17 mouse cellular contexts compared by ENCODE assay signal in the genomic region with DNA sequence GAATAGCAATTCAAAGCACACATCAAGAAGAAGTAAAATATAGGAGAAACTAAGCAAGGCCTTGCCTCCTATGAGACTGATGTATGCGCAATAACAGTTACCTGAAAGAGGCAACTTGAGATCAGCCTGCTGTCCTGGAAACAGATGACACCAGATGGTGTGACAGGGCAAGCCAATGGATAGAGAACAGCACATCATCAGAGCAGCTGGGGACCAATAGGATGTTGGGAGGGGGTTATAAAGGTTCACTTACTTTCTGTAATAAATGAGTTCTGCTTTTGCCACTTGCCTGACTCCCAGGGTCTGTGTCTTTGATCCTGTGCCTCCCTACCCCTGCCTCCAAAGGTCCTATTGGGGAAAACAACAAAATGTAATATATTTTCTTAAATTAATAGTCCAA.
A peak's percentile ranks its signal among the peaks of the same experiment; 100 is the strongest.
DNase-seq lines count a peak whose midpoint lies in the region; ATAC-seq and TF ChIP-seq lines count a peak whose summit lies in the region.
"Had no signal": no experiment of that assay in that cellular context is flagged by ENCODE, and none has a peak within 500 bp of the region (broad histone marks: within the 10 kb centered on the region; RNA-seq: fewer than 3 reads in every experiment).

No protein-coding gene starts in this region.

- no peak overlapping the region for H3K4me2 ChIP-seq in forebrain, embryonic 15.5 days (replicated peaks)
- H3K4me2 ChIP-seq: heart, embryonic 12.5 days; liver, embryonic 11.5 days; lung, embryonic 14.5 days had no signal

- H3K4me3 ChIP-seq in spleen, adult 2 months (ENCODE audit: extremely low read depth, insufficient read depth, insufficient read length), result no peak overlapping the region
- H3K4me3 ChIP-seq in ES-E14 (ENCODE audit: insufficient read depth in 1 of 2, low read depth in 1 of 2, low read length in 2 of 2, poor library complexity in 1 of 2, severe bottlenecking in 1 of 2), result no peak overlapping the region
- H3K4me3 ChIP-seq in gastrocnemius, adult 2 months, result no peak overlapping the region
- no peak overlapping the region for H3K4me3 ChIP-seq in forebrain, embryonic 15.5 days
- H3K4me3 ChIP-seq: heart, embryonic 12.5 days; hindbrain, embryonic 10.5 days had no signal

- H3K36me3 ChIP-seq in spleen, adult 2 months (ENCODE audit: control insufficient read depth, insufficient read depth, low read length), result no peaks in the 10 kb centered on the region
- H3K36me3 ChIP-seq in ES-E14 (ENCODE audit: control insufficient read depth, insufficient read depth, low read length, poor library complexity, severe bottlenecking), result no peaks in the 10 kb centered on the region
- H3K36me3 ChIP-seq in forebrain, embryonic 15.5 days, result no peaks in the 10 kb centered on the region
- H3K36me3 ChIP-seq: heart, embryonic 12.5 days; hindbrain, embryonic 10.5 days had no signal

- no peak for TF ChIP-seq CTCF in spleen, adult 2 months (IDR thresholded peaks at IDR 0.05; ENCODE audit: extremely low read depth, insufficient read depth, insufficient read length, insufficient replicate concordance)
- TF ChIP-seq CTCF in gastrocnemius, adult 2 months (IDR thresholded peaks at IDR 0.05), result no peak

- no peaks in the 10 kb centered on the region for H3K27me3 ChIP-seq in spleen, adult 2 months (ENCODE audit: control insufficient read depth, insufficient read depth, low read length)
- no peaks in the 10 kb centered on the region for H3K27me3 ChIP-seq in forebrain, embryonic 15.5 days
- H3K27me3 ChIP-seq: heart, embryonic 12.5 days had no signal

- TF ChIP-seq POLR2A in spleen, adult 2 months (IDR thresholded peaks at IDR 0.05; ENCODE audit: low read depth, low read length), result no peak

- intact Hi-C loops in gastrocnemius, adult 2 months (cut with DNase I), result no loop called here

- peak; percentile 60 for ATAC-seq in megakaryocyte, adult 5-6 weeks (ENCODE audit: poor library complexity, severe bottlenecking)
- ATAC-seq in forebrain, embryonic 15.5 days (replicated peaks), result no peak
- ATAC-seq: intestine, postnatal 0 days had no signal

- no peaks in the 10 kb centered on the region for H3K4me1 ChIP-seq in spleen, adult 2 months (ENCODE audit: control insufficient read depth, insufficient read depth, insufficient read length)
- H3K4me1 ChIP-seq in ES-E14 (ENCODE audit: control insufficient read depth in 2 of 2, insufficient read depth in 2 of 2, low read length in 2 of 2, poor library complexity in 1 of 2), result peaks cover 0 to 8% of the 10 kb centered on the region in 2 experiments; a peak in 2 of 4 replicates
- no peaks in the 10 kb centered on the region for H3K4me1 ChIP-seq in forebrain, embryonic 15.5 days
- H3K4me1 ChIP-seq: heart, embryonic 12.5 days; hindbrain, embryonic 10.5 days had no signal

- 88% methylated on average over 1 of the region's 1 CpGs for WGBS in spleen, adult 2 months
- 95% methylated on average over 1 of the region's 1 CpGs for WGBS in forebrain, embryonic 15.5 days

- no peaks in the 10 kb centered on the region for H3K9me3 ChIP-seq in ES-E14 (ENCODE audit: control insufficient read depth, insufficient read depth, low read depth, low read length)
- no peaks in the 10 kb centered on the region for H3K9me3 ChIP-seq in forebrain, embryonic 15.5 days
- H3K9me3 ChIP-seq: heart, embryonic 12.5 days; hindbrain, embryonic 10.5 days had no signal

- H3K9ac ChIP-seq in ES-E14 (ENCODE audit: insufficient read depth, low read depth, low read length, poor library complexity, severe bottlenecking), result no peak overlapping the region
- H3K9ac ChIP-seq in forebrain, embryonic 15.5 days (replicated peaks), result no peak overlapping the region
- H3K9ac ChIP-seq: heart, embryonic 12.5 days; lung, embryonic 14.5 days had no signal

- DNase-seq in spleen, adult 2 months (ENCODE audit: low read depth in 1 of 2, low spot score in 2 of 2), result peak; percentile 7 to 50
- DNase-seq in spleen, postnatal 4 days (ENCODE audit: low spot score in 2 of 2), result no peak
- no peak for DNase-seq in ES-E14 (ENCODE audit: low read depth, low spot score)
- DNase-seq in gastrocnemius, adult 2 months, result no peak
- no peak for DNase-seq in thymus, postnatal 14 days
- DNase-seq: adrenal gland, postnatal 14 days; cerebellum, adult 9-11 months; gastrocnemius, postnatal 36 days; kidney, postnatal 10 days; lung, embryonic 14.5 days had no signal

- no peak overlapping the region for H3K27ac ChIP-seq in spleen, adult 2 months (ENCODE audit: insufficient read depth, low read length)
- no peak overlapping the region for H3K27ac ChIP-seq in ES-E14 (ENCODE audit: insufficient read depth, low read depth, low read length, poor library complexity, severe bottlenecking)
- H3K27ac ChIP-seq in gastrocnemius, adult 2 months, result no peak overlapping the region
- H3K27ac ChIP-seq in forebrain, embryonic 15.5 days (replicated peaks), result no peak overlapping the region
- H3K27ac ChIP-seq: hindbrain, embryonic 10.5 days; macrophage had no signal

- in situ Hi-C loops in ES-E14 (cut with MboI; ENCODE audit: low sequenced_read_pairs in 2 of 2, unreplicated experiment in 2 of 2), result no loop called here

TF ChIP-seq in ES-E14, 5 proteins besides CTCF, POLR2A, EP300 and RAD21:
- TF ChIP-seq HCFC1 (IDR thresholded peaks at IDR 0.05; ENCODE audit: borderline replicate concordance, insufficient read depth, low read length) (no peak), ZC3H11A (IDR thresholded peaks at IDR 0.05; ENCODE audit: borderline replicate concordance, low read depth, low read length) (no peak), CHD2 (IDR thresholded peaks at IDR 0.05; ENCODE audit: low read depth, low read length) (peak; percentile 77; the same call in 1 of the 2 replicates), MAFK (IDR thresholded peaks at IDR 0.05; ENCODE audit: insufficient read depth, low read depth, low read length) (no peak)

Comparison
In these comparisons a context has a peak if more than half of its experiments do, and no peak if none do; other contexts are left out.
1. DNase-seq: peak in spleen, adult 2 months (2 of 2); none in spleen, postnatal 4 days (0 of 2), ES-E14 (single experiment), gastrocnemius, adult 2 months (single experiment) and thymus, postnatal 14 days (single experiment).